Mouse (Mus musculus) layer of hippocampus, postnatal 25 days (tissue): ENCODE results near the gene Zcchc4. TPM values are rescaled to one million over a fixed set of nuclear protein-coding genes. Genes with fewer than 3 reads are reported as not detected.

Experiments
- DNase-seq, 2 experiments: peaks; one replicate each; pipeline ENCODE4 v3.0.0; 2022; ENCODE audit warnings: mixed read lengths in 2 of 2, low spot score in 1 of 2; ENCODE audit errors: extremely low spot score in 1 of 2
- total RNA-seq, 2 experiments: library from RNA; stranded (reverse); gene quantifications; 2 replicates each; pipeline ENCODE4 v1.2.3; 2021

Zcchc4 gene
- total RNA-seq, 2 experiments from 2014 or later, result 9.4 to 9.8 TPM

- no peak for DNase-seq
Observed at GRCm38 (mm10) chr5:52793230-52793629, 18.0 kb downstream of the Zcchc4 start.

GRCm38 (mm10) chr5:52794109-52794508 lies 18.9 kb downstream of the Zcchc4 start:
- no peak for DNase-seq

DNA sequence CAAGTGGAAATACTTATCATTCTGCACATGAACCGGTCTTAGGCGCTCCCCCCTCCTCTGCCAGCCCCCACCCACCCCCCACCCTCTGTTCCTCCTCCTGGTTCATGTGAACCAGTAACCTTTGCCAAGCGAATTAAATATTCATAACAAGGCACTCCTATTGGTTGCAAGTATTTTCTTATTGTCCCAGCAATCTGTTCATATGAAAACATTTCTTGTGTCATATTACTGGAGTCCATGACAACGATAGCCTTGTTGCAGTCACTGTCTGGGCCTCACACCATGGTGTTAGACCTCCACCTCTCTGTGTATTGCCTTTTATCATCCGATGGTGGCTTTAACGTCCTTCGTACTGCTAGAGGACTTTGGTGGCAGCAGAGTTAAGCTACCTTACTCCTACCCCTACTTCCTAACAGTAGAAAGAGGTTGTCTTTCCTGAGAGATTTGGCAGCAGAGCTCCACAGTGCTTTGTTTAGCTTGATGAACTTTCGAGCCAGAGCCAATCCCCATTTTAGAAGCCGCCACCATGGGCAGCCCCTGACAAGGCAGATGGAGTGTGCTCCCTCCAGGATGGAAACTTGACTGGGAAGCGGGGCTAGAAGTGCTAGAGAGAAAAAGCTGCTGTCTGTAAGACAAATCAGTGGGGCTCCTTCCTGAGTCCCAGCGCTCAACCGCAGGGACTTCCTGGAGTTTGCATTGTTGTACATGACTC lies 24.2 kb downstream of the Zcchc4 start:
- DNase-seq, result no peak

DNA sequence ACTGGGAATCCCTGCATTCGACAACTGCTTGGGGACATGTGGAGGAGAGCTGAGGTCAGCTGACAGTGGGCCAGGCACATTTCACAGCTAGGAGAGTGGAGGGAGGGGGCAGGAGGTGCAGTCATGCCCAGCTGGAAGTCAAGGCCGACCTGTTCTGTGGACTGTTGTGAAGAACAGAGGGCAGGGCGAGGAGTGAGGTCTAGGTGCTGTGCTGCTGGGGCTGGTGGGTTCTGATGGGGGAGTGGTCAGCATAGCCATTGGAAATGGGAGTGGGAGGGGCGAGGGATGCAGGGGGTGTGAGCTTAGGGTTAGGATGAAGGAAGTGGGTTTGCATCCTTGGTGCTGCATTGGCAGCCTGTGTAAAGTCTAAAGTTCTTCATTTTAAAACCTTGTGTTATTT lies 30.6 kb downstream of the Zcchc4 start:
- no peak for DNase-seq

DNA sequence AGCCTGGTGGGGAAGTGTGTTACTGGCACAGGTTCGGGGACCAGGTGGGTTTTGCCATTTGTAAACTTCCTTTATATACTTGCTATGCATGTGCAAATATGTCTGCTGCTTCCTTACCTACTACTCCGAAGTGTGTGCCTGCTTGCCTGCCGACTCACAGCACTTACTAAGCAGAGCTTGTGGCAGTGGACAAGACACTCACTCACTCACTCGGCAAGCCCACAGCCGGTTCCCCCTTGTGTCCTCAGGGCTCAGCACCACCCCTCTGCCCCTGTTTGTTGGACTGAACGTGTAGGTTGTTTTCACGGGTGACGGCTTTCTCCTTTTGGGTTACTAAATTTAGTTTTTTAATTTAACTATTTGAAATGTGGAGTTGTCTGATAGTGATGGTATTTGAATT lies 31.1 kb downstream of the Zcchc4 start:
- no peak for DNase-seq

DNA sequence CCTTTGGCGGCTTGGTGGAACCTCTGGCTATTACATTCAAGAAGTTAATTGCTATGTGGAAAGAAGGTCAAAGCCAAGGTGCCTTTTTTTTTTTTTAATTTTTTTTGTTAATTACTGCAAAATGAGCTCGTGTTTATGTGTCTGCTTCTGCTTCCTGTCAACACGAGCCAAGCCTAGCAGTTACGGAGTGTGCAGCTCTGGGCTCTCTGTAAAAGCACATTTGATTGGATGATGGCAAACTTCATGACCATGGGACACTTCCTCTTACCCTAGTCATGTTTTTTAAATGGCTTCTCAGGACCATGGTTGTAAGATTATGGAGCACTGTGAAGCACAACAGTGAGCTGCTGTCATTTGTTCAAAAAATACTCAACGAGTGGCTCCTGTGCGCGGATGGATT lies 31.8 kb downstream of the Zcchc4 start:
- DNase-seq, result no peak

DNA sequence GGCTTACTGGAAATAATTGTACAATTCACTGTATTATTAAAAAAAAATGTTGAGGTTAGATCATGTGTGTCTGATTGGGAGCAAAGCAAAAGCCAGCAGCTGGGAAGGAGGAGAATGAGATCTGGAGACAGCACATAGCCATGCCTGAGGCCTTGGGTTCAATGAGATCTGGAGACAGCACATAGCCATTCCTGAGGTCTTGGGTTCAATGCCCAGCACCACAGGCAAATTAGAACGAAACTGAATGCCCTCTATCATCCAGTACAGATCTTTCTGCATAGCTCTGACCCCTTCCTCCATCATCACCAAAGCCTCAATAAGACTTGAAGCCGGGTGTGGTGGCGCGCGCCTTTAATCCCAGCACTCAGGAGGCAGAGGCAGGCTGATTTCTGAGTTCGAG lies 35.2 kb downstream of the Zcchc4 start:
- no peak for DNase-seq

DNA sequence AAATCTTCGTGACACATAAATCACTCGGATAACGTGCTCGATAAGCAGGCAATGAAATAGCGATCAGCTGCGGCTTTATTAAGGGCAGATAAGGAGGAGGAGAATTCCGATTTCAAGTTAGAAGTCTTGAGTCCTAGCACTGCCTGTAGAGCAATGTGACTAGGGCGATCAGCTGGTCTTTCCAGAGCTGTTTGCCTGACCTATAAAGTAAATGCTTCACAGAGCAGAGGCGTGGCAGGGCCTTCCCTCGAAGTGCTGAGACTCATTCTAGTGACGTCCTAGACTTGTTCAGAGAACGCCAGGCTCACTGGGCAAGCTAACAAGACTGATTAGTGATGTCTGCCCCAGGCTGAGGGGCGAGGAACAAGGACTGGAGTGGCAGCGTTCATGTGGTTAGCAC lies 35.8 kb downstream of the Zcchc4 start:
- DNase-seq, result no peak

- DNase-seq, result no peak
Observed at GRCm38 (mm10) chr5:52812456-52812855, 37.2 kb downstream of the Zcchc4 start.

DNA sequence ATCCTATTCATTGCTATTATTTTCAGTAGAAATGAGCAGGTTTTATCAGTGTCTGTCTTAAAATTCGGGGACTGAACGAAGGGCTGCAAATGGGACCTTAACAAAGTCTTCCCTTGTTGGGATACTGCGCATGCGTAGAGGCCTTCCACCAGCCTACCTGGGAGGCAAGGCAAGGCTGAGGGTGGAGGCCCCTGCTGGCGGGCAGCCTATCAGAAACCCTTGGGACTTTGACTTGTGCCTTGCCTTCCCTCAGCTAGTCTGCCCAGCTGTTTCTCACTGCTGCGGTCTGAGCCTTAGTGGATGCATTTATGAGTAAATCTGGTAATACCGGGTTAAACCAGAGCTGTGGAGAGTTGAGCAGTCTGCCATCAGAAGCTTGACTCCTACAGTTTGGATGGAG lies 38.1 kb downstream of the Zcchc4 start:
- no peak for DNase-seq

- no peak for DNase-seq
Observed at GRCm38 (mm10) chr5:52818676-52819075, 43.5 kb downstream of the Zcchc4 start.

DNA sequence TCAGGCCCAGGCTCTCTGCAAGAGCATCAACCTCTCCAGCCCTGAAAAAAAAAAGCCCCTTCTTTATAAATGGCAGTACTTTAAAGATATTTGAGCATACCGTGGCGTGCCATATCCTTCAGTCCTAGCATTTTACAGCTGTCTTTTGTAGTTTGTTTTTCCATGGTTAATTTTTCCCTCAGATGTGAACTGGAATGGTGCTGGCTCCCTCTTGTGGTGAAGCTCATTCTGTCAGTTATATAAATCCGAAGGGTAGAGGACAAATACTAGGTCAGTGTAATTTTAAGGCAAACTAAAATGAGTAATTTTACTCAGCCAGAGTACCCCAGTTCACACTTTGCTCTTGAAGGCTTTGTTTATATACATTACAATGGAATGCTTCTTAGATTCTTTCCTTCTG lies 46.5 kb downstream of the Zcchc4 start:
- DNase-seq, result peak in 1 of 2 experiments; percentile 64

DNA sequence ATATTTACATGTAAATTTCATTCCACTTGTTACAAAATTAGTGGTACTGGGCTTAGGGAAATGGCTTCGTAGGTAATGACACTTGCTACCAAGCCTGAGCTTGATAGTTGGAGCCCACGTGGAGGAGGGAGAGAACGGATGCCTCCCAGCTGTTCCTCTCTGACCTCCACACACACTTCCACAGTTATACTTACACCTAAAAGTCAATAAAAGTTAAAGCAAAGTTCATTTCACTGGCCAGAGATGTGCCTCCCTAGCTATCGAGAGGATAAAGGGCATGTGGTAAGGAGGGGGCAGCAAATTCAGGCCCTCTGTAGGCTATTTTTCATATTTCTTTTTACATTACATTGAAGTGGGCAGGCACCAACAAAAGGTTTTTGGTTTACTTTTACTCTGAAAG lies 52.7 kb downstream of the Zcchc4 start:
- DNase-seq, result no peak

DNA sequence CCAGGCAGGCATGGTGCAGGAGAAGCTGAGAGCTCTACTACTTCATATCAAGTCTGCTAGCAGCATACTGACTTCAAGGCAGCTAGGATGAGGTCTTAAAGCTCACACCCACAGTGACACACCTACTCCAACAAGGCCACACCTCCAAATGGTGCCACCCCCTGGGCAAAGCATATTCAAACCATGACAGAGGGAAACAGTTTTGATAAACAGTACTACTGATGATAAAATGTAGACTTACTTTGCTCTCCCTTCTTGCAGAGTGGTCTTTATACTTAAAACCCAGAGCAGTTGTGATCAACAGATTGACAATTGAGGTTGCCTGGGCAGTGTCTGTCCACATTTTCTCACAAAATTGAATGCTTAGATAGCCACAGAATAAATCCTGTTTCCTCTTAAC lies 57.8 kb downstream of the Zcchc4 start:
- DNase-seq, result no peak

DNA sequence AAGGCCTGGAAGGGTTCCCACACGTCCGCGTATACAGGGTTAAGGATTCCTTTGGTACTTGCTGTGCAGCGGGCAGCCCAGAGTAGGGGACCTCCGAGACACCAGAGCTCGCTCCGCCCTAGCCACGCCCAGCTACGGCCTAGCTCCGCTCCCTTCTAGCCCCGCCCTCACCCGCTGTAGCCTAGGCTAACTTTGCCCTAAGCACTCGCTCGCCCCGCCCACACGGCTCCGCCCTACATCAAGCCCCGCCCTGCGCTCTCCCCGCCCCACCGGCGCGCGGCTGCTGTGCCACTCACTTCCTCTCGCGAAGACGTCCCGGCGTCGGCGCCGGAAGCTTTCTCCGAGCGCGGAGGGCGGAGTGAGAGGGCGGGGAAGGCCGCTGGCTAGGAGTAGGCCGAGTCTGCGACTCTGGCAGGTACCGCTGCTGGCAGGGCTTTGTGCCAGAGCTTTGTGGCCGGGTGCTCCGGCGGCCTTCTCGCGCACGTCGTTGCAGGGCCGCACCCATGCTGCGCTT lies 58.6 kb downstream of the Zcchc4 start, which contains the start of gene Anapc4:
Gene Anapc4 (plus strand): TSS at position 252 of the 514 bp plus-strand sequence.
- peak; percentile 93 to 96 for DNase-seq

GRCm38 (mm10) chr5:52834386-52834785 lies 59.2 kb downstream of the Zcchc4 start:
- DNase-seq, result no peak

- no peak for DNase-seq
Observed at GRCm38 (mm10) chr5:52844319-52844718, 69.1 kb downstream of the Zcchc4 start.

DNA sequence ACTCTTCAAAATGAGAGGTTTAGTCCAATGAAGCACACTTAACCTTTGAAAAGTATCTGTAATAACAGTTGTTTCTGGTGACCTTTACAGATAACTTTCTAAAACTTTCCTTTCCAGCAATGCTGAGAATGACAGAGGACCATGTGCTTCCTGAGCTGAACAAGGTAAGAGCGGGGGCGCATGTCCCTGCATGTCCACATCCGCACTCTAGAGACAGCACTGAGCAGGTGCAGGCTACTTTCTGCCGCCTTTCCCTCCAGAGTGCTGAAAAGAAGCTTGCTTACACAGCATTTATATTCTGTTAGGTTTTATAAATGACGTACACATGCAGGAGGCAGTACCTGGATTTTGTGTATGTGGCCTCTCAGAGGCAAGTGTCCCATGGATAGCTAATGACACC lies 80.5 kb downstream of the Zcchc4 start:
- no peak for DNase-seq

- no peak for DNase-seq
Observed at GRCm38 (mm10) chr5:52864446-52864845, 89.2 kb downstream of the Zcchc4 start.

DNA sequence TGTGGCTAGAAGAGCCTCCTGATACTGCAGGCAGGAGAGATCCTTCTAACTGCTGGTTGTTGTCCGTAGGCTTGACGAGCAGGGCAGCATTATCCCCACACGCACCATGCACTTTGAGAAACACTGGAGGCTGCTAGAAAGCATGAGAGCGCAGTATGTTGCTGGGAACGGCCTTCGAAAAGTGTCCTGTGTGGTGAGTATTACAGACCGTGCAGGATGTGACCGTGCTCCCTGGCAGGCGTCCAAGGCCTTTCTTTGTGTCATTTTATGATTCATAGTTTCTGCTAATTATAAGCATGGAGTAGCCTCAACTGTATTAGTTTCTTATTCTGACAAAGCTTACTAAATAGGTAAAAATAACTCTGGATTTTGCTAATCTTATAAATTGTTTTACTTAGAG lies 90.6 kb downstream of the Zcchc4 start:
- no peak for DNase-seq

DNA sequence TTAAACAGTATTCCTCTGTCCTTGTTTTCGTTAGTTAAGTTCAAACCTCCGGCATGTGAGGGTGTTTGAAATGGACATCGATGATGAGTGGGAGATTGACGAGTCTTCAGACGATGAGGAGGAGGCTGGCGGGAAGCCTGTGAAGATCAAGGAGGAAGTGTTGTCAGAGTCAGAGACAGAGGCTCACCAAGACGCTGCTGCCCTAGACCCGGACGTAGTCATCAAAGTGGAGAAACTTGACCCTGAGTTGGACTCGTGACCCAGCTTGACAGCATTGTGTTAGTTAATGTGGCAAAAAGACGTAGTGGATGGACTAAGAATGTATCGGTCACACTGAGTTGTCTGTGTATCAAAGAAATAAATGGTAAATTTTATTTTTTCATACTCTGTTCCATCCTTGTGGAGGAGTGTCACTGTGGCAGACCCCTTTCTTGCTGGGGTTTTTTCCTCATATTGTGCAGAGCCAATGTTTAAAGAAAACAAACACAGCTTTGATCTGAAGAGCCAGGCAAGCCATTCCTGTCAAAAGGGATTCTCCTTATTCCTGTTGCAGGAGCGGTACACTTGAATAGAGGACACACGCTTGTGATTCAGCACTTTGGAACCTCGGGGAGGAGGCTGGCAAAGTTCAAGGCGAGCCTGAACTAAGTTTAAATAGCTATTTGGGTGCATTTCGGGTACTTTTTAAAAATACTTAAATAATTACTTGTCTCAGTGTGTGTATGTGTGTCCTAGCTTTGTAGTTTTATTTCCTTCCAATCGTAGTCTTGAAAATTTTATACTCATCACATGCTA lies 91.3 kb downstream of the Zcchc4 start:
- no peak for DNase-seq
